Mouse (Mus musculus): ENCODE measurements around the gene Olfr374. TPM values are rescaled to one million over a fixed set of nuclear protein-coding genes. Genes with fewer than 3 reads are reported as not detected.
"Not testable (repeated sequence)": the region's sequence is repeated elsewhere in the genome, so short reads cannot be mapped to it uniquely, and the experiment has no call there.

Olfr374 gene
- not detected in 2 replicates for polyA plus RNA-seq (2016; fragmentation: Nextera tagmentation; extraction: Ambion mirVana)

DNA sequence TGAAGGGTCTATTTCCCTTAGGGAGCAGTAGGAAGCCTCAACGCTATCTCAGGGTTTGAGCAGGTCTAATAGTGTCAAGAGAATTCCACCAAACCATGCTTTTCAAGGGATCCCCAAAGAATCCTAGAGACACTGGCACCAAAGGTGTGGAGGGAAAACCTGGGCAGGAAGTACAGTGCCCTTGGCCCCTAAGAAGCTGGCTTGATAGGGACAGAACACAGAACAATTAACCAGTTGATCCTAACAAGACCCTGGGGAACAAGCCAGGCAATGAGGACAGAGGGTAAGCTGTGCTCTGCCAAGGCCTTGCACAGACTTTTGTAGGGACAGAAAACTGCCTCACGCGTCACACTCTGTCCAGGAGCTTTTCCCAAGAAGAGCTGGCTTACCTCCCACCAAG, at the start of gene Olfr374:
Gene Olfr374, plus strand, starts transcription at position 301 of the 400 bp plus-strand sequence.
- Histone ChIP-seq H3K9me3 (no peaks in the 10 kb centered on the region), H3K27me3 (ENCODE audit: insufficient read depth, poor library complexity, severe bottlenecking) (no peaks in the 10 kb centered on the region), H3K4me3 (no peak within 1 kb of the TSS), H3K36me3 (no peaks in the 10 kb centered on the region), H3K4me1 (no peaks in the 10 kb centered on the region), H3K27ac (no peak within 1 kb of the TSS)
- 94% methylated on average over 3 of the region's 3 CpGs for WGBS
- DNase-seq (ENCODE audit: low spot score), result no peak

DNA sequence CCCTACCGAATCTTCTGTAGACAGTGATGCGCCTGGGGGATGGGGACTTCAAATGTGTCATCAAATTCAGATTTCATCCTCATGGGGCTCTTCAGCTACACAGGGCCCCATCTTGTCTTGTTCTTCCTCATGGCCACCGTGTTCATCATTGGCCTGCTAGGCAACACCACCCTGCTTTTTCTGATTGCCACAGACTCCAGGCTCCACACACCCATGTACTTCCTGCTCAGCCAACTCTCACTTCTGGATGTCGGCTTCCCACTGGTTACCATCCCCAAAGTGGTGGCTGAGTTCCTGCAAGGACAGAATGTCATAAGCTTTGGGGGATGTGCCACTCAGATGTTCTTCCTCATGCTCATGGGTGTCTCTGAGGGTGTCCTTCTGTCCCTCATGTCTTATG, 49.2 kb upstream of the Olfr374 start:
- H3K4me1 ChIP-seq; H3K27me3 ChIP-seq (ENCODE audit: insufficient read depth, poor library complexity, severe bottlenecking); DNase-seq (ENCODE audit: low spot score); H3K36me3 ChIP-seq; H3K9me3 ChIP-seq; H3K4me3 ChIP-seq; H3K27ac ChIP-seq: not testable (repeated sequence)
- 85% methylated on average over 3 of the region's 4 CpGs for WGBS

DNA sequence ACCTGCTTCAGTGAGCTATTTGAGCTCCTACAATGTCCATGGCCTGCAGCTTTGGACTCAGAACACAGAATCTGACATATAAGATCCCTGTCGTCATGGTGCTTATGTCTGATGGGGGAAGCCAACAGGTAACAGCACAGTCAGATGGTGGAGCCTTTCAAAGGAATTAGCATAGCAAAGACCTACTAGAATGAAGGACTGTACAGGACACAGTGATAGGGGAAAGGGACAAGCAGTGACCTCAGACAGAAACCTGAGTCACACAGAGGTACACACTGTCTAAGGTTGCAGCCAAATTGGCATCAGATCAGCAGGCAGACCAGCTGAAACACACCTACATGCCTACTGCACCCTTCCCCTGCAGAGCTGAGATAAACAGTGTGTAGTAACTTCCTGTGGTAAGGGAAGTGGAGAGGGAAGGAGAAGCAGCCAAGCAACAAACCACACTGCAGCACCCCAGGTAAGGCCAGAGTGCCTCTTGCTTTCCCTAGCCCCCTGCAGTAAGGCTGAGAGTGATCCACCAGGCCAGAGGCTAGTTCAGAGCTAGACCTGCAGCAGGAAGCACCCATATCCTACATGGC, 39.9 kb upstream of the Olfr374 start:
- H3K4me1 ChIP-seq; H3K27me3 ChIP-seq (ENCODE audit: insufficient read depth, poor library complexity, severe bottlenecking); H3K9me3 ChIP-seq; DNase-seq (ENCODE audit: low spot score); H3K36me3 ChIP-seq; H3K4me3 ChIP-seq; H3K27ac ChIP-seq: not testable (repeated sequence)
- WGBS, result 85% methylated on average over 1 of the region's 1 CpGs

GRCm38 (mm10) chr8:72082877-72083276, 24.0 kb upstream of the Olfr374 start, which contains the start of gene Olfr373:
TSS of gene Olfr373 (plus strand) at chr8:72083177.
- not testable (repeated sequence) for H3K4me3 ChIP-seq; H3K36me3 ChIP-seq; H3K9me3 ChIP-seq; H3K27ac ChIP-seq; DNase-seq (ENCODE audit: low spot score); H3K27me3 ChIP-seq (ENCODE audit: insufficient read depth, poor library complexity, severe bottlenecking); H3K4me1 ChIP-seq

GRCm38 (mm10) chr8:72084744-72085143, 22.1 kb upstream of the Olfr374 start:
- WGBS, result 67% methylated on average over 5 of the region's 5 CpGs
- no peaks in the 10 kb centered on the region for H3K4me1 ChIP-seq
- no peak overlapping the region for H3K27ac ChIP-seq
- DNase-seq (ENCODE audit: low spot score), result no peak
- H3K27me3 ChIP-seq (ENCODE audit: insufficient read depth, poor library complexity, severe bottlenecking), result no peaks in the 10 kb centered on the region
- H3K9me3 ChIP-seq, result no peaks in the 10 kb centered on the region
- no peaks in the 10 kb centered on the region for H3K36me3 ChIP-seq
- H3K4me3 ChIP-seq, result no peak overlapping the region

- H3K9me3 ChIP-seq; H3K4me1 ChIP-seq; H3K36me3 ChIP-seq; H3K27me3 ChIP-seq (ENCODE audit: insufficient read depth, poor library complexity, severe bottlenecking); H3K4me3 ChIP-seq; H3K27ac ChIP-seq; DNase-seq (ENCODE audit: low spot score): not testable (repeated sequence)
- WGBS, result 82% methylated on average over 3 of the region's 3 CpGs
These were observed 19.2 kb upstream of the Olfr374 start for GRCm38 (mm10) chr8:72087611-72088010.

DNA sequence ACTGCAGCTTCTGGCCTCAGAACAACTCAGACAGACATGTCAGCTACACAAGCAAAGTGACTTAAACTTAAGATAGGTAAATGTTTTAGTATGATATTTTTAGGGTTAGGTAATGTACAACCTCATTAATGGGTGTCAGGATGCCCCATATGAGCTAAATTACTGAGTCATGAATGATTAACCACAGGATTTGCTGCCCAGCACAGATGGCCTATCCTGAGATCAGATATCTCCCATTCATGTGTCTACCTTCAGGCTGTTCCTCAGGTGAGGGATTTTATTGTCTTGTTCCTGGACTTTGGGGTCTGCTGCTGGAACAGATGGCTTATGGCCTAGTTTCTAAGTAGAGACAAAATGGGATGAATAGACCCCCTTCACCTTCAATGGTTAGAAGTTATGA, 10.1 kb upstream of the Olfr374 start:
- not testable (repeated sequence) for H3K27me3 ChIP-seq (ENCODE audit: insufficient read depth, poor library complexity, severe bottlenecking); H3K9me3 ChIP-seq; DNase-seq (ENCODE audit: low spot score); H3K27ac ChIP-seq; H3K4me1 ChIP-seq; H3K36me3 ChIP-seq; H3K4me3 ChIP-seq

DNA sequence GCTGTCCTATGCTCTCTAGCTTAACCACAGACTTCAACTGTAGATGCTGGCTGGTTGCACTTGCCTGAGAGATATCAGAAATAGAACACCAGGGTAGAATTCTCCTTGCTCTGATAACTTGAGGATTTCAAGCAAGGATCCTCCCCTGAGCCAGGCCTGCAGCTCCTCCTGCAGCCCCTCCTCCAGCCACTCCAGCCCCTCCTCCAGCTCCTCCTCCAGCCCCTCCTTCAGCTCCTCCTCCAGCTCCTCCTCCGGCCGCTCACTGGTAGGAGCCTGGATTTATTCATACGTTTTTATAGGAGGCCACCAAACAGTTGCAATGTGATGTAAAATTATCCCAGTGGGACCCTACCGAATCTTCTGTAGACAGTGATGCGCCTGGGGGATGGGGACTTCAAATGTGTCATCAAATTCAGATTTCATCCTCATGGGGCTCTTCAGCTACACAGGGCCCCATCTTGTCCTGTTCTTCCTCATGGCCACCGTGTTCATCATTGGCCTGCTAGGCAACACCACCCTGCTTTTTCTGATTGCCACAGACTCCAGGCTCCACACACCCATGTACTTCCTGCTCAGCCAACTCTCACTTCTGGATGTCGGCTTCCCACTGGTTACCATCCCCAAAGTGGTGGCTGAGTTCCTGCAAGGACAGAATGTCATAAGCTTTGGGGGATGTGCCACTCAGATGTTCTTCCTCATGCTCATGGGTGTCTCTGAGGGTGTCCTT, 7.3 kb upstream of the Olfr374 start:
- H3K27me3 ChIP-seq (ENCODE audit: insufficient read depth, poor library complexity, severe bottlenecking); DNase-seq (ENCODE audit: low spot score); H3K4me3 ChIP-seq; H3K4me1 ChIP-seq; H3K9me3 ChIP-seq; H3K27ac ChIP-seq; H3K36me3 ChIP-seq: not testable (repeated sequence)
- 54% methylated on average over 6 of the region's 7 CpGs for WGBS

DNA sequence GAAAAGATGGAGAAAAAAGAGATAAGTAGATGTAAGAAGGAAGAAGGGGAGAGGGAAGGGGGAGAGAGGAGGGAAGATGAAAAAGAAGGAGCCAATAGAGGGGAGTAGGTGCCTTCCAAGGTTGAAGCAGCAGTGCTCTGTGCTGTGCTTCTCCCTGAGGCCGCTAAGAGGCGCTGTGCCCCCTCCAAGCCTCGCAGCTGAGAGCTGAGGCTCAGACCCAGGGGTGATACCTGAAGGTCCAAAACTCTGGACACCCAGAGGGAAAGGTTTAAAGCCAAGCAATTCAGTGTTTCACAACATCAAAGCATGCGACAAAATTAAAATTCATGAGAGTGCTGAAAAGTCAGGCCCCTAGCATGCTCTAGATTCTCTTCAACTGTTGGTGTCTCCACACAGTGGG, 1.7 kb upstream of the Olfr374 start:
- H3K9me3 ChIP-seq, result no peaks in the 10 kb centered on the region
- no peak for DNase-seq (ENCODE audit: low spot score)
- no peak overlapping the region for H3K4me3 ChIP-seq
- no peaks in the 10 kb centered on the region for H3K4me1 ChIP-seq
- no peaks in the 10 kb centered on the region for H3K36me3 ChIP-seq
- WGBS, result 23% methylated on average over 4 of the region's 4 CpGs
- no peaks in the 10 kb centered on the region for H3K27me3 ChIP-seq (ENCODE audit: insufficient read depth, poor library complexity, severe bottlenecking)
- H3K27ac ChIP-seq, result no peak overlapping the region

DNA sequence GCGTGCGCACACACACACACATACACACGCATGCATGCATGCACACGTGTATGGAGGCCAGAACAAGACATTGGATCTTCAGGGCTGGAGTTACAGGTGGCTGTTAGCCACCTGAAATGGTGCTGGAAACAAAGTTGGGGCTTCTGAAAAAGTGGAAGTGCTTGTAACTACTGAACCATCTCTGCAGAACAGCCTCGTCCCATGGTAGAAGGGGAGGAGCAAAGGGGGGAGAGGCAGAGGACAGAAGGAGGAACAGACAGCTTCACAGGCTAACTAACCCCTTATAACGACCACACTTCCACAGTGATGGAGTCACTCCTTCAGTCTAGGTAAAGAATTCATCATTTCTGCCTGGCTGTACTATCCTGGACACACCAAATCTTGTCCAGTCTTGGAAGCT, 4.0 kb downstream of the Olfr374 start:
- no peaks in the 10 kb centered on the region for H3K27me3 ChIP-seq (ENCODE audit: insufficient read depth, poor library complexity, severe bottlenecking)
- H3K36me3 ChIP-seq, result no peaks in the 10 kb centered on the region
- no peak overlapping the region for H3K27ac ChIP-seq
- DNase-seq (ENCODE audit: low spot score), result no peak
- H3K9me3 ChIP-seq, result no peaks in the 10 kb centered on the region
- 61% methylated on average over 6 of the region's 6 CpGs for whole genome bisulfite sequencing
- H3K4me1 ChIP-seq, result no peaks in the 10 kb centered on the region
- no peak overlapping the region for H3K4me3 ChIP-seq

GRCm38 (mm10) chr8:72112486-72112885, 5.6 kb downstream of the Olfr374 start:
- Histone ChIP-seq H3K36me3 (no peaks in the 10 kb centered on the region), H3K4me3 (no peak overlapping the region), H3K4me1 (no peaks in the 10 kb centered on the region), H3K27ac (no peak overlapping the region), H3K9me3 (no peaks in the 10 kb centered on the region), H3K27me3 (ENCODE audit: insufficient read depth, poor library complexity, severe bottlenecking) (no peaks in the 10 kb centered on the region)
- DNase-seq (ENCODE audit: low spot score), result no peak
- 67% methylated on average over 3 of the region's 3 CpGs for WGBS

GRCm38 (mm10) chr8:72115202-72115601, 8.4 kb downstream of the Olfr374 start:
- no peaks in the 10 kb centered on the region for H3K4me1 ChIP-seq
- no peak for DNase-seq (ENCODE audit: low spot score)
- 80% methylated on average over 2 of the region's 2 CpGs for WGBS
- H3K27ac ChIP-seq, result no peak overlapping the region
- no peaks in the 10 kb centered on the region for H3K9me3 ChIP-seq
- no peaks in the 10 kb centered on the region for H3K36me3 ChIP-seq
- H3K4me3 ChIP-seq, result no peak overlapping the region
- H3K27me3 ChIP-seq (ENCODE audit: insufficient read depth, poor library complexity, severe bottlenecking), result no peaks in the 10 kb centered on the region

GRCm38 (mm10) chr8:72118616-72119015, 11.8 kb downstream of the Olfr374 start:
- WGBS, result 38% methylated on average over 4 of the region's 4 CpGs

GRCm38 (mm10) chr8:72121486-72121885, 14.6 kb downstream of the Olfr374 start:
- H3K27me3 ChIP-seq (ENCODE audit: insufficient read depth, poor library complexity, severe bottlenecking); DNase-seq (ENCODE audit: low spot score): not testable (repeated sequence)
- 66% methylated on average over 3 of the region's 3 CpGs for whole genome bisulfite sequencing

More at GRCm38 (mm10) chr8:72118616-72119015, 11.8 kb downstream of the Olfr374 start:
- Histone ChIP-seq H3K27me3 (ENCODE audit: insufficient read depth, poor library complexity, severe bottlenecking) (no peaks in the 10 kb centered on the region), H3K27ac (no peak overlapping the region), H3K4me3 (no peak overlapping the region), H3K4me1 (no peaks in the 10 kb centered on the region), H3K9me3 (no peaks in the 10 kb centered on the region), H3K36me3 (no peaks in the 10 kb centered on the region)
- DNase-seq (ENCODE audit: low spot score), result no peak

More at GRCm38 (mm10) chr8:72121486-72121885, 14.6 kb downstream of the Olfr374 start:
- H3K4me3 ChIP-seq, H3K36me3 ChIP-seq, H3K27ac ChIP-seq, H3K4me1 ChIP-seq, H3K9me3 ChIP-seq: not testable (repeated sequence)

Measured in heart, embryonic 10.5 days (tissue).